Mouse (Mus musculus): Measurements from ENCODE around the gene Mycbp2.

GRCm38 (mm10) chr14:103102731-103103335 is 243.8 kb downstream of the Mycbp2 start:
- no peak for TF ChIP-seq POLR2A (IDR thresholded peaks at IDR 0.05; ENCODE audit: low read depth, low read length)
- TF ChIP-seq CTCF (conservative IDR thresholded peaks at IDR 0.05 in 1 of 2, IDR thresholded peaks at IDR 0.05 in 1 of 2; ENCODE audit: low read depth in 2 of 2, low read length in 2 of 2) = no peak
- no peak for TF ChIP-seq USF1 (IDR thresholded peaks at IDR 0.05; ENCODE audit: low read depth, low read length)
- TF ChIP-seq TBP (conservative IDR thresholded peaks at IDR 0.05; ENCODE audit: low read depth, low read length) = no peak
- TF ChIP-seq TCF12 (IDR thresholded peaks at IDR 0.05; ENCODE audit: low read depth, low read length) = no peak
- no peak for TF ChIP-seq HCFC1 (IDR thresholded peaks at IDR 0.05; ENCODE audit: low read depth, low read length)
- TF ChIP-seq CHD2 (IDR thresholded peaks at IDR 0.05; ENCODE audit: low read length) = no peak
- no peak for TF ChIP-seq RCOR1 (conservative IDR thresholded peaks at IDR 0.05; ENCODE audit: low read depth, low read length)
- TF ChIP-seq JUND (conservative IDR thresholded peaks at IDR 0.05; ENCODE audit: low read depth, low read length) = no peak
- TF ChIP-seq ELF1 (IDR thresholded peaks at IDR 0.05; ENCODE audit: low read depth, low read length) = no peak
- no peak for TF ChIP-seq IRF4 (IDR thresholded peaks at IDR 0.05; ENCODE audit: low read depth, low read length)

Measured in CH12.LX (cell line).